Mouse (Mus musculus) forebrain, postnatal 0 days (tissue): ENCODE data around the gene Ttbk2. TPM values are rescaled to one million over a fixed set of nuclear protein-coding genes. Genes with fewer than 3 reads are reported as not detected.
A peak's percentile ranks its signal among the peaks of the same experiment; 100 is the strongest.

Source experiments
- ATAC-seq: fragments of 200-750 bp; cut with Nextera tagmentation; 2 replicates; pipeline ENCODE4 v1.8.0; 2017; ENCODE audit warnings: mild to moderate bottlenecking, moderate library complexity
- DNase-seq: peaks from one replicate; pipeline ENCODE4 v3.0.0-alpha.2; 2015
- H3K27ac ChIP-seq: fragments of 300-500 bp; sonication (generic); 2 replicates; pipeline ENCODE4 v1.5.1; 2014; ENCODE audit warnings: low read depth, mild to moderate bottlenecking, antibody characterized with exemption, low read length, moderate library complexity, mixed read lengths
- H3K27me3 ChIP-seq: fragments of 300-500 bp; sonication (generic); 2 replicates; pipeline ENCODE4 v1.6.1; 2014; ENCODE audit warnings: mild to moderate bottlenecking, low read length, mixed read lengths; ENCODE audit not compliant: insufficient read depth
- H3K36me3 ChIP-seq: fragments of 300-500 bp; sonication (generic); 2 replicates; pipeline ENCODE4 v1.6.1; 2014; ENCODE audit warnings: mild to moderate bottlenecking, moderate library complexity; ENCODE audit not compliant: insufficient read depth
- H3K4me1 ChIP-seq: fragments of 300-500 bp; sonication (generic); 2 replicates; pipeline ENCODE4 v1.6.1; 2014; ENCODE audit warnings: antibody characterized with exemption; ENCODE audit not compliant: insufficient read depth
- H3K4me2 ChIP-seq: fragments of 300-500 bp; sonication (generic); 2 replicates; pipeline ENCODE4 v1.6.1; 2014; ENCODE audit warnings: low read depth, mild to moderate bottlenecking, moderate library complexity
- H3K4me3 ChIP-seq: fragments of 300-500 bp; sonication (generic); 2 replicates; pipeline ENCODE4 v1.5.1; 2014; ENCODE audit warnings: low read depth, low read length, mixed read lengths
- H3K9ac ChIP-seq: fragments of 300-500 bp; sonication (generic); 2 replicates; pipeline ENCODE4 v1.6.1; 2014; ENCODE audit warnings: mild to moderate bottlenecking
- H3K9me3 ChIP-seq: fragments of 300-500 bp; sonication (generic); 2 replicates; pipeline ENCODE4 v1.6.1; 2016; ENCODE audit warnings: low read length
- CTCF ChIP-seq: sonication (generic); IDR thresholded peaks from 2 replicates; pipeline ENCODE4 v1.5.1; 2016; ENCODE audit warnings: antibody characterized with exemption, control low read depth, low read depth
- WGBS: fragments of 180-500 bp; shearing (Covaris S2); extraction: QIAGEN DNeasy Blood & Tissue Kit; methylation state at CpG from one replicate; pipeline ENCODE4 v1.1.7; 2014; 5-methylcytosine and 5-hydroxymethylcytosine counted together
- polyA plus RNA-seq: library from polyadenylated mRNA; unstranded; fragments of >200 nt; fragmentation: Nextera tagmentation; extraction: Ambion mirVana; gene quantifications from 2 replicates; pipeline ENCODE4 v1.2.1, GENCODE M21; 2015
- total RNA-seq: library from RNA; depleted of rRNA; stranded (reverse); fragments of >200 nt; gene quantifications from 2 replicates; pipeline ENCODE4 v1.2.3, GENCODE M21; 2014

Gene Ttbk2
- total and polyA plus RNA-seq, 2 experiments from 2014 or later: 7.4 to 59.1 TPM

- Histone ChIP-seq H3K4me1 (no peaks in the 10 kb centered on the region), H3K4me2 (no peak overlapping the region), H3K9ac (no peak overlapping the region), H3K4me3 (no peak overlapping the region), H3K9me3 (no peaks in the 10 kb centered on the region), H3K27me3 (no peaks in the 10 kb centered on the region), H3K27ac (no peak overlapping the region), H3K36me3 (peaks cover 57% of the 10 kb centered on the region)
- 93% methylated on average over 1 of the region's 1 CpGs for WGBS
- no peak for TF ChIP-seq CTCF
- DNase-seq: no peak
- no peak for ATAC-seq
These were observed 104.9 kb downstream of the Ttbk2 start for GRCm38 (mm10) chr2:120745496-120745895.

- H3K4me1 ChIP-seq: peaks cover 13% of the 10 kb centered on the region
- peaks cover 15% of the 10 kb centered on the region for H3K36me3 ChIP-seq
- 32% methylated on average over 7 of the region's 7 CpGs for WGBS
- H3K27ac ChIP-seq: peak overlapping the region; percentile 85
- H3K9ac ChIP-seq: peak overlapping the region; percentile 74
- H3K4me2 ChIP-seq: peak overlapping the region; percentile 94
- H3K4me3 ChIP-seq: peak overlapping the region; percentile 82
- ATAC-seq (no peak), DNase-seq (no peak)
- no peaks in the 10 kb centered on the region for H3K9me3 ChIP-seq
- no peak for TF ChIP-seq CTCF
- H3K27me3 ChIP-seq: no peaks in the 10 kb centered on the region
These were observed 118.4 kb downstream of the Ttbk2 start for GRCm38 (mm10) chr2:120731877-120732530.

- peak; percentile 92 for DNase-seq
- Histone ChIP-seq H3K36me3 (peaks cover 20% of the 10 kb centered on the region), H3K27ac (peak overlapping the region; percentile 85), H3K4me1 (peaks cover 13% of the 10 kb centered on the region), H3K9me3 (no peaks in the 10 kb centered on the region), H3K4me2 (peak overlapping the region; percentile 94), H3K9ac (peak overlapping the region; percentile 74), H3K4me3 (peak overlapping the region; percentile 82), H3K27me3 (no peaks in the 10 kb centered on the region)
- peak; percentile 98 for ATAC-seq
- peak; percentile 50; the same call in 1 of the 2 replicates for TF ChIP-seq CTCF
- 3% methylated on average over 58 of the region's 61 CpGs for WGBS
These were observed 119.1 kb downstream of the Ttbk2 start for GRCm38 (mm10) chr2:120731167-120731862.

GRCm38 (mm10) chr2:120730639-120731166 is 119.7 kb downstream of the Ttbk2 start:
- Histone ChIP-seq H3K4me1 (peaks cover 13% of the 10 kb centered on the region), H3K4me2 (peak overlapping the region; percentile 94), H3K4me3 (peak overlapping the region; percentile 82), H3K27me3 (no peaks in the 10 kb centered on the region), H3K27ac (peak overlapping the region; percentile 85), H3K9me3 (no peaks in the 10 kb centered on the region), H3K9ac (peak overlapping the region; percentile 74), H3K36me3 (peaks cover 26% of the 10 kb centered on the region)
- DNase-seq (peak; percentile 17), ATAC-seq (peak; percentile 11)
- WGBS: 10% methylated on average over 40 of the region's 50 CpGs
- no peak for TF ChIP-seq CTCF

GRCm38 (mm10) chr2:120729775-120730585 is 120.4 kb downstream of the Ttbk2 start:
- H3K27ac ChIP-seq: no peak overlapping the region
- WGBS: 9% methylated on average over 23 of the region's 23 CpGs
- peaks cover 33% of the 10 kb centered on the region for H3K36me3 ChIP-seq

GRCm38 (mm10) chr2:120724176-120724575 is 126.2 kb downstream of the Ttbk2 start:
- no peaks in the 10 kb centered on the region for H3K27me3 ChIP-seq
- peaks cover 2% of the 10 kb centered on the region for H3K4me1 ChIP-seq
- no peak overlapping the region for H3K4me3 ChIP-seq
- 88% methylated on average over 6 of the region's 6 CpGs for WGBS
- DNase-seq (no peak), ATAC-seq (no peak)
- peaks cover 83% of the 10 kb centered on the region for H3K36me3 ChIP-seq
- no peak overlapping the region for H3K4me2 ChIP-seq
- no peak overlapping the region for H3K9ac ChIP-seq
- no peak for TF ChIP-seq CTCF
- no peaks in the 10 kb centered on the region for H3K9me3 ChIP-seq
- no peak overlapping the region for H3K27ac ChIP-seq

More at GRCm38 (mm10) chr2:120729775-120730585, 120.4 kb downstream of the Ttbk2 start:
- H3K9ac ChIP-seq: peak overlapping the region; percentile 74
- TF ChIP-seq CTCF: no peak
- H3K27me3 ChIP-seq: no peaks in the 10 kb centered on the region
- peak; percentile 4 for DNase-seq
- H3K4me2 ChIP-seq: peak overlapping the region; percentile 94
- peak overlapping the region; percentile 82 for H3K4me3 ChIP-seq
- no peak for ATAC-seq
- H3K9me3 ChIP-seq: no peaks in the 10 kb centered on the region
- H3K4me1 ChIP-seq: peaks cover 13% of the 10 kb centered on the region
